Mouse (Mus musculus) embryonic stem cell, embryonic (primary cell): Measurements from ENCODE around the gene Cbfa2t2.

Experiments
- CTCF ChIA-PET, 4 experiments: fragments of 300-600 bp in 2 of 4; fragments of 350-600 bp in 2 of 4; sonication (Branson Sonifier 250); formaldehyde crosslinking; loops; one replicate each; lab custom pipeline; 2022; ENCODE audit warnings: inconsistent platforms in 2 of 4; lab: Charles Lee
- POLR2A ChIA-PET, 4 experiments: fragments of 300-600 bp in 2 of 4; fragments of 350-600 bp in 2 of 4; sonication (Branson Sonifier 250); formaldehyde crosslinking; loops; one replicate each; lab custom pipeline; 2022; ENCODE audit warnings: antibody characterized with exemption in 4 of 4, inconsistent platforms in 1 of 4; lab: Charles Lee

The Cbfa2t2 gene

DNA sequence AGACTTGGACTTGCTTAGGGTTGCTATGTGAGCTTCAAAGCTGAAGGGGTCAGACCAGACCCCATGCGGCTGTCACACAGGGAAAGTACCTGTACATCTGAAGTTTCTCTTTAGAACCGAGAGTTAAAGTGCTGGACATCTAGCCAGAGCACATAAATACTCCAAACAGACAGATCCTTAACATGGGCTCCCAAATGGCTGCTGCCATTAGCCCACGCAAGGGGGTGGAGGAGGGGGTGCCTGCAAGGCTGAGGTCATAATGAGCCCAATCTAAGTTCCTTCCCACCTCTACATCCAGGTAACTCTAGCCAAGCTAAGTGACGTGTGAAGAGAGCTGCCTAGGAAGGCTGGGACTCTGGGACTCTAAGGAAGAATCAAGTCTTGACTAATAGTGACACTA is 115.2 kb downstream of the Cbfa2t2 start, which contains the start of gene Actl10:
Gene Actl10 (plus strand): TSS at position 301 of the 400 bp plus-strand sequence.
- CTCF ChIA-PET = interaction anchor here (1.0 to 5.2 kb wide), 25 partner anchors 8 to 162 kb away, joined by 3 to 27 read pairs (median 6); partner anchors contain the start of genes Pxmp4 (in 1 of the 4) and Zfp341 (in 1 of the 4)
- POLR2A ChIA-PET = interaction anchor here (0.8 to 28.3 kb wide), 38 partner anchors 8 to 187 kb away, joined by 3 to 479 read pairs (median 6); partner anchors contain the start of genes E2f1 (in 2 of the 4), Pxmp4 (in 2 of the 4), Snta1 (in 2 of the 4) and Zfp341 (in 2 of the 4)

DNA sequence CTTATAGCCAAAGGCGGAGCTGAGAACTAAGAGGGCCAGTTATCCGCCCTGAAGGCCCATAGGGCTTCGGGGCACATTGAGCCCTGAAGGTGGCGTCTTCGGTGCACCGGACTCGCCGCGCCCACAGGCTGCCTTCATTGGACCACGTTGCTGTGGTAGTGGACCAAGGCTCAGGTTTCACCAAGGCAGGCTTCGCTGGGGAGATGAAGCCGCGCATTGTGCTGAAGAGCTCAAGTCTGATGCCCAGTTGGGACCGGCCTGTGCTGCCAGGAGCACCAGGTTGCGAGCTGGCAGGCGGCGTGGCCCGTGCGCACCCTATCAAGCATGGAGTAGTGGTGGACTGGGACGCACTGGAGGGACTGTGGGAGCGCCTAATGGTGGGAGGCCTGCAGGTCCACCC is 115.6 kb downstream of the Cbfa2t2 start:
- CTCF ChIA-PET = interaction anchor here (0.5 to 5.2 kb wide), 46 partner anchors 9 to 202 kb away, joined by 3 to 27 read pairs (median 5); partner anchors contain the start of genes Pxmp4 (in 2 of the 4), Zfp341 (in 2 of the 4), 4930519P11Rik (in 1 of the 4) and E2f1 (in 1 of the 4)
- POLR2A ChIA-PET = interaction anchor here (0.6 to 28.3 kb wide), 58 partner anchors 9 to 1637 kb away, joined by 3 to 479 read pairs (median 4); partner anchors contain the start of genes E2f1 (in 2 of the 4), Pxmp4 (in 2 of the 4), Snta1 (in 2 of the 4) and Zfp341 (in 2 of the 4)

DNA sequence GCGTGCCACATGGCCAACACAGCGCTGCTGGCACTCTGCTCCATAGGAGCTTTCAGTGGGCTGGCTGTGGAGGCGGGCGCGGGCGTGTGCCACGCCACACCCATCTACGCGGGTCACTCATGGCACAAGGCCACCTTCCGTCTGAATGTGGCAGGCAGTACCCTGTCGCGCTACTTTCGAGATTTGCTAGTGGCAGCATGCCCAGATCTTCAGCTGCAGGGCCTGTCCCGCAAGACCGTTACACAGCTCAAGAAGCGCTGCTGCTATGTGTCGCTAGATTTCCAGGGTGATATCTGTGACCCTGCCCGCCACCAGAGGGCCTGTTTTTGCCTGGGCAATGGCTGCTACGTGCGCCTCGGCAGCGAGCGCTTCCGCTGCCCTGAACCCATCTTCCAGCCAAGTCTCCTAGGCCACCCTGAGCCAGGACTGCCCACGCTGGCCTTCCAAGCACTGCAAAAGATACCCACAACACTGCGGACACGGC is 116.2 kb downstream of the Cbfa2t2 start:
- POLR2A ChIA-PET = interaction anchor here (0.6 to 28.3 kb wide), 55 partner anchors 9 to 1638 kb away, joined by 3 to 479 read pairs (median 5); partner anchors contain the start of genes E2f1 (in 3 of the 4), Snta1 (in 2 of the 4), Zfp341 (in 2 of the 4) and 4930519P11Rik (in 1 of the 4)
- CTCF ChIA-PET = interaction anchor here (0.5 to 5.2 kb wide), 51 partner anchors 9 to 295 kb away, joined by 3 to 27 read pairs (median 5); partner anchors contain the start of genes Pxmp4 (in 2 of the 4), Zfp341 (in 2 of the 4), 4930519P11Rik (in 1 of the 4) and E2f1 (in 1 of the 4)

DNA sequence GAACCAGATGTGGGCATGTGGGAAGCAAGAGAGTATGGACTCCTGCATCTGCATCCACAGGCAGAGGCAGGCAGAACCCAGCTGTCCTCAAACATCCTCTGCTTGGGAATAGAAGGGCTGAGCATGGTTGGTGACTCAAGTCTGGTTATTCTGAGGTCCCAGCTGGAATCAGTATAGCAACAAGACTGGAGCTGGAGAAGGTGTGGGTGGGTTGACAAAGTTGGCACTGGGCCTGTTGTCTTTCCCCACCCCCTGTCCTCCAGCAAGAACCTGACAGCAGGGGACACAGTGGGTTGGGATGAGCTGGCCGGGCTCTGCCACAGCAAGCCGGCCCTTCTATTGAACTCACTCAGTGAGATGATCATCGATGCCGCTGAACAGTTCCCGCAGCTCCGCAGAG is 119.0 kb downstream of the Cbfa2t2 start:
- CTCF ChIA-PET = interaction anchor here in 1 of 4 experiments (1.3 kb wide), 1 partner anchor 31 kb away, joined by 6 read pairs; no protein-coding TSS in a partner anchor
- POLR2A ChIA-PET = interaction anchor here in 3 of 4 experiments (0.6 to 28.3 kb wide), 12 partner anchors 9 to 182 kb away, joined by 3 to 479 read pairs (median 6); partner anchors contain the start of genes E2f1 (in 2 of the 3), 1700003F12Rik (in 1 of the 3), Actl10 (in 1 of the 3) and Cdk5rap1 (in 1 of the 3)

DNA sequence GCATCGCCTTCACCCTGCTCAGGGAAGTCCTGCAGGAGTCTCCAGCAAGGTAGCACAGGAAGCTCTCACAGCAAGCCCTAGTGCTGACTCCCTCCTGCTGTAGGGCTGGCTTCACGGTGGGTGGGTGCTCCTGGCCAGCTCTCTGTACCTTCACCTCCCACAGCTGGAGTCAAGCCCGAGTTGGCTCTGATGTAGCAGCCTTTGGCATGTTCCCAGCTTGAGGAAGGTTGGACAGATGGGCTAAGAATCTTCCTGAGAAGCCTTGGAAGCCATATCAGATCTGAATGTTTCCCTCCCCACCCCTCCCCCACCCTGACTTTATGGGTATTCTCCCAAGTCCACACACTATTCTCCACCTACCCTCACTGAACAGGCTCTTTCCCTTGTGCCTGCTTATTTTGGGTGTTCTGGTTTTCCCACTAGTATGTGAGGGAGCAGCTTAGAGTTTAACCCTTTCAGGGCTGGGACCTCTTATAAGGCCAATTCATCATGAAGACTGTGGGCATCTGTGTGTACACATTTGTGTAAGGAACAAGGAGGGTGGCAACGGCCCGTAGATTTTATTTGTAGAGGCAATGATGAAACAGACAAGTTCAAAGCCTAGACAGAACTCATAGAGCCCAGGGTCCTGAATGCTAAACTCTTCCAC is 121.0 kb downstream of the Cbfa2t2 start:
- CTCF ChIA-PET = interaction anchor here in 3 of 4 experiments (0.5 to 1.2 kb wide), 8 partner anchors 11 to 257 kb away, joined by 3 to 4 read pairs (median 3); partner anchors contain the start of gene Zfp341 (in 1 of the 3)
- POLR2A ChIA-PET = interaction anchor here (0.5 to 28.3 kb wide), 30 partner anchors 7 to 510 kb away, joined by 3 to 479 read pairs (median 4); partner anchors contain the start of genes E2f1 (in 2 of the 4), Snta1 (in 2 of the 4), 1700003F12Rik (in 1 of the 4) and 4930519P11Rik (in 1 of the 4)

DNA sequence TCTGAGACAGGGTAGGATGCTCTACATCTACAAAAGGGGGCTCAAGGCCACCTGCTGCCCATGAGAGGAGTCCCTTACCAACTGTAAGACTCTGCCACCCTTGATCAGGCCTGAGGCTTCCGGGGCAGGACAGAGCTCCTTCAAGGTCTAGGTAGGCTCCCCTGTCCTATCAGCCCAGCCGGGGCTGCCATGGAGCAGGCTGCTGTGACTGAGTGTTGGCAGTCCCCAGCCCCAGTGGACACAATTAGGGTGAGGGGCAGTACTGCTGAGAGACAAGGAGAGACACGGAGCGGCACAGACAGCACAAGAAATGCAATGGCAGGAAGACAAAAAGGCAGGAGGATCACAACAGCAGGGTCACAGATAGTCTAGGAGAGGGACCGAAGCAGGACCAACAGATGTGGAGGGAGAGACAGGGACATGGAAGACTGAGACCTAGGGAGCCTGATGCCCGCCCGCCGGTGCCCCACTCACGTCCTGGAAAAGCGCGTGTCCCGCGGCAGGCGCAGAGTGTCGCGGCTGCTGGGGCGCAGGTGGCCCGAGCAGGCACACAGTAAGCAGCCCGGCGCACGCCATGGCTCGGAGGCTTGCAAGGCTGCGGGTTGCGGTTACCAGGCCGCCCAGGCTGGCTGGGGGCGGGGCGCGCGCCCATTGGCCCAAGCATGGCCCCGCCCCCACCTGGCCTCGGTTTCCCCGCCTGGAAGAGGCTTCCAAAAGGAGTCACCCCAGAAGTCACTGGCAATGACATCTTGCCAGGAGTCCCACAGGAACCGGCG is 122.2 kb downstream of the Cbfa2t2 start, which contains the start of gene Necab3:
Gene Necab3 (minus strand): TSS at position 627 of the 776 bp plus-strand sequence.
- POLR2A ChIA-PET = interaction anchor here (0.6 to 28.3 kb wide), 28 partner anchors 6 to 232 kb away, joined by 3 to 479 read pairs (median 4); partner anchors contain the start of genes E2f1 (in 2 of the 4), 1700003F12Rik (in 1 of the 4), 4930519P11Rik (in 1 of the 4) and Actl10 (in 1 of the 4)
- CTCF ChIA-PET = interaction anchor here in 3 of 4 experiments (0.6 to 1.9 kb wide), 6 partner anchors 10 to 258 kb away, joined by 3 to 7 read pairs (median 3); partner anchors contain the start of gene Zfp341 (in 1 of the 3)

DNA sequence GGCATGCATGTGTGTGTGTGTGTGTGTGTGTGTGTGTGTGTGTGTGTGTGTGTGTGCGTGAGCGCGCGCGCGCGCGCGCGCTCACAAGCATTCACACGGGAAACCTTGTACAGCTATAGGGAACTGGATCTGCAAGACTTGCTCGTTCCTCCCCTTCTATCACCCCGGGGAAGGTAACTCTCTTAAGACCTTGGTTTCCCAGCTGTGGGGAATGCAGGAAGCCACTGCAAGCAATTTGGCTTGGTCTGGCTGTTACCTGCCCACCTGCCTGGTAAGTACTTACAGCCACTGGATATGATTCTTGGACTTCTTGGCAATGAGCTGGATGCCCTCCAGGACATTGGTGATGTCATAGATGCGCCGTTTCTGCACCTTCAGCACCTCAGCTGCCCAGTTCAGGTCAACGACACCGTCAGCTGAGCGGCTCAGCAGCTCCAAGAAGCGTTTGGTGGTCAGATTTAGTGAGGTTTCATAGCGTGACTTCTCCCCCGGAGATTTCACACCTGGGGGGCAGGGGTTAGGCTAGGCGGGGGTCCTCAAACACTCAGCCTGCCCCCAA is 127.4 kb downstream of the Cbfa2t2 start:
- ChIA-PET CTCF (interaction anchor here (0.6 to 2.4 kb wide), 9 partner anchors 11 to 1167 kb away, joined by 3 to 18 read pairs (median 7); partner anchors contain the start of gene Actl10 (in 1 of the 4)), POLR2A (interaction anchor here (0.6 to 18.6 kb wide), 24 partner anchors 10 to 156 kb away, joined by 3 to 479 read pairs (median 4); partner anchors contain the start of genes Actl10 (in 2 of the 4), Snta1 (in 2 of the 4), 1700003F12Rik (in 1 of the 4) and Cbfa2t2 (in 1 of the 4))

DNA sequence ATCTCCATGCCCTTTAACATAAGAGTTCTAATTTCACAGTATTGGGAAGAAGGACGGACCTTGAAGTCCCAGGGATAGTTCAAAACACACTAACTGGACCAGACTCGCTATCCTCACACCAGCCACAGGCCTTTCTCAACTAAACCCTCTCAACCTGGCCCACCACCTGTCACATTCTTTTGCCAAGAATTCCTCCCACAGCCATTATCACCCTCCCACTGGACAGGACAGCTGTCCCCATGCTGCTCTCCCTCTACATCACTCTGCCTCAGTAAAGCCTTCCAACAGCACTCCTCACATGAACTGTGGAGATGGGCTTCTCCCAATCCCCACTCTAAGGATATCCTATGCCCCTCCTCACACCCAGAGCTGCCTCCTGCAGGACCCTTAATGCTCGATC is 129.3 kb downstream of the Cbfa2t2 start:
- POLR2A ChIA-PET = interaction anchor here in 3 of 4 experiments (0.6 to 18.6 kb wide), 19 partner anchors 12 to 217 kb away, joined by 3 to 479 read pairs (median 3); partner anchors contain the start of genes Actl10 (in 3 of the 3), 1700003F12Rik (in 1 of the 3), Necab3 (in 1 of the 3) and Pxmp4 (in 1 of the 3)
- CTCF ChIA-PET = interaction anchor here in 2 of 4 experiments (0.6 to 2.4 kb wide), 3 partner anchors 14 to 496 kb away, joined by 3 to 18 read pairs (median 7); partner anchors contain the start of gene Actl10 (in 1 of the 2)

DNA sequence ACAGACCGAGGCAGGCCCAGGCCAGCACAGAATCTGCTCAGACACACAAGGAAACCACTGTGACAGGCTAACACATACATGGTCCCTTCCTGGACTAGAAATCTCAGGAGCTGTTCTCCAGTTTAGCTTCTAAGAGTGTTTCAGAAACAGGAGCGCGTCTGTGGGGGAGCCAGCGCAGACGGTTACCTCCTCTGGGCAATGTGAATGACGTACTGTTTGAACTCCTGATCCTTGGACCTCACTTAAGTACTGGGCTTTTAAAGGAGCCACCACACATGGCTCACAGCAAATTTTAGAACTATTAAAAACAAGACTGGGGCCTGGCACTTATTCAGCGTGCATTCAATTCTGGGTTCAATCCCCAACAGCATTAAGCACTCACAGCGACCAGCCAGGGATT is 130.4 kb downstream of the Cbfa2t2 start:
- CTCF ChIA-PET = interaction anchor here in 3 of 4 experiments (0.5 to 3.7 kb wide), 4 partner anchors 10 to 46 kb away, joined by 3 to 12 read pairs (median 3); partner anchors contain the start of genes Actl10 (in 1 of the 3) and Zfp341 (in 1 of the 3)

DNA sequence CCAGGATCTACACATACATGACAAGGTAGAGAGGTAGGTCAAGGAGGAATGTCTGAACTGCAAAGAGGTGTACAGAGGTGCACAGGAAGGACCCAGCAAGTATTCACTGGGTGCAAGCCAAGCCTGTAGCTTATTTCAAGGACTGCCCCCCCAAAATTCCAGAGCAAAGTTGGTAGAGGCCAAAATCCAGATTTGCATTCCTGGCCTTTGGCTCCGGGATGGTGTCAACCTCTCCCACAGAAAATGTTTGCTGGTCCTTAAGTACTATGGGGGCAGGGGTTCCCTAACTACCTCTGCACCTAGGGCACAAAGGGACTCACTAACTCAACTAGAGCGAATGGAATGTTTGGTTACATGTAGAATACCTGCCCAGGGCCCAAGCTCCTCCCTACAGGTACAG is 131.5 kb downstream of the Cbfa2t2 start:
- CTCF ChIA-PET = interaction anchor here in 2 of 4 experiments (0.7 to 3.7 kb wide), 3 partner anchors 15 to 1437 kb away, joined by 3 to 12 read pairs (median 5); partner anchors contain the start of gene Actl10 (in 1 of the 2)
- POLR2A ChIA-PET = interaction anchor here (0.6 to 18.6 kb wide), 45 partner anchors 7 to 507 kb away, joined by 3 to 479 read pairs (median 5); partner anchors contain the start of genes Actl10 (in 3 of the 4), Necab3 (in 3 of the 4), 4930519P11Rik (in 2 of the 4) and Cbfa2t2 (in 2 of the 4)

More for the DNA sequence above, 130.4 kb downstream of the Cbfa2t2 start:
- POLR2A ChIA-PET = interaction anchor here in 3 of 4 experiments (0.7 to 18.6 kb wide), 15 partner anchors 9 to 330 kb away, joined by 3 to 479 read pairs (median 4); partner anchors contain the start of genes Actl10 (in 3 of the 3), Necab3 (in 2 of the 3), 1700003F12Rik (in 1 of the 3) and 4930519P11Rik (in 1 of the 3)

DNA sequence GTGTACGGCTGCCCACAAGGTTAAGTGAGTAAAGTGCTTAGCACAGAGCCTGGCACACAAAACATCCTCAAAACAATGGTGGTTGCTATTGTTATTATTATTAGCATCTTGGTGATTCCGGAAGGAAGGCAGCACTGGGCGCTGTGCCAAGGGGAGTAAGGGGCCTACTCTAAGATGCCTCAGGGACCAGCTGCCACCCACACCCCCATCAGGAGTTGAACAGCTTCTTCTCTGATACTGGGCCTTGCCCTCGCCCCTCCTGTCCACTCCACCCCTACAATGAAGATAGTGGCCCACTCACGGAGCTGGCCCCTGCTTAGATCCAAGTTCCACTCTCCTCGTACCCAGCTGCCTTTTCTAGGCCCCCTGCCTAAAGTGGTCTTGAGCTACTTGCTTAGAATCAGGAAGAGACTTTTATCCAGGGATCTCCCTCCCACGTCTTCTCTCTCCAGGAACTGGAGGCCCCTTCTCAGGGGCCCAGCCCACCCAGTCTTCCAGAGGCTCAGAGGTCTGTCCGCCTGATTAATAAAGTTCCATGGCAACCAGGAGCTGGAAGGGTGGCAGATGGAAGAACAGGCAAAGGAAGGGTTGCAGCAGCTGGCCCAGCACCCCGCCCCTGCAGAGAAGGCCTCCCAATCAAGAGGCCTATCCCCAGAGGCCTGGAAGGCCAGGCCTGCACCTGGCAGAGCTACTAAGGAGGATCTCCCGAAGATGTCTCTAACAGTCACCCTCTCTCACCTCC is 132.2 kb downstream of the Cbfa2t2 start:
- ChIA-PET CTCF (interaction anchor here in 2 of 4 experiments (0.7 to 3.9 kb wide), 8 partner anchors 13 to 1437 kb away, joined by 3 to 17 read pairs (median 4); partner anchors contain the start of genes 4930519P11Rik (in 1 of the 2), Actl10 (in 1 of the 2) and Zfp341 (in 1 of the 2)), POLR2A (interaction anchor here (0.5 to 18.6 kb wide), 76 partner anchors 8 to 506 kb away, joined by 3 to 479 read pairs (median 4); partner anchors contain the start of genes Actl10 (in 3 of the 4), Necab3 (in 3 of the 4), Zfp341 (in 3 of the 4) and 4930519P11Rik (in 2 of the 4))

DNA sequence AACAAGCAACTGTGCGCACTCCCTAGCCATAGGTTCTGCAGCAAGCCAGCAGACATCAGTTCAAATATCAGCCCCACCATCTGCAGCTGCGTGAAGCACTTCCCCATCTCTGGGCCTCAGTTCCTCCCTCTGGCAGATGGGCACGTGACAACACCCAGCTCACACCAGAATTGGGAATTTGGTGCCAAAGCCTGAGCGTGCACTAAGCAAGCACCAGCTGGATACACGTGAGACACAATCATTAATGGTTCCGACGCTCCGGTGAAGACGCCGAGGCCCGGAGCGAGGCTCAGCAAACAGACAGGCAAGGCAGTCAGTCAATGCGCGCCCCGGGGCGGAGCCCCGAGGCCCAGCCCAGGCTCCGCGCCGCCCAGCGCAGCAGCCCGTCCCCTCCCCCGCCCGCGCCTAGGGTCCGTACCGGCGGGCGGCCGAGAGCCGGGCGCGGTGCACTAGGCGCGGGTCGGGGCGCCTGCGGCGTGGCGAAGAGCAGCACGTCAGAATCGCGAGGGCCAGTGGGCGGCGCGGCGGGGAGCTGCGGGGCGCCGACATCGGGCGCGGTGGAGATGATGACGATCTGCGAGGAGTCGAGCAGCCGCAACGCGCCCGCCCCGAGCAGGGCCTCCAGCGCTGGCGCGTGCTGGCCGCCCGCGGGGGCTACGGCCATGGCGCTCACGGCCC is 132.9 kb downstream of the Cbfa2t2 start:
- CTCF ChIA-PET = interaction anchor here in 3 of 4 experiments (0.6 to 3.9 kb wide), 9 partner anchors 12 to 1830 kb away, joined by 3 to 17 read pairs (median 4); partner anchors contain the start of genes 4930519P11Rik (in 1 of the 3), Actl10 (in 1 of the 3) and Zfp341 (in 1 of the 3)
- POLR2A ChIA-PET = interaction anchor here (0.5 to 18.6 kb wide), 65 partner anchors 7 to 505 kb away, joined by 3 to 479 read pairs (median 4); partner anchors contain the start of genes Actl10 (in 3 of the 4), Necab3 (in 3 of the 4), Zfp341 (in 3 of the 4) and 4930519P11Rik (in 2 of the 4)

DNA sequence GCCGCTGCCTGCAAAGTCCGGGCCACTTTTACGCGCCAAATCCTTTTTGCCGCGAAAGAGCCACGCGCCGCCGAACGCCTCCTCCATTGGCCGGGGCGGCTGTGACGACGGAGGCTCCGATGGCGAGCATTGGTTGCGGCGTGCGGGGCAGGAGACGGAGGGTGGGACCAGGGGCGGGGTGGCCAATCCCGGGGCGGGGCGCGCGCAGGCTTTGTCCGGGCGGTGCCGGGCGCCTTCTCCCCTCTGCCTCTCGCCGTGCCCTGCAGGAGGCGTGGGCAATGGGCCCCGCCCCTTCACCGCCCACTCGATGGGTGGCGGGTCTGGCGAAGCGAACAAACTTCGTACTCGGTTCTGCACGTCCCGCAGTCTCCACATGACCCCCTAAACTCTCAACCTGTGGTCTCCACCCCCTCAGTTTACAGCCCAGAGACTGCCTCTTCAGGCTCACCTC is 133.6 kb downstream of the Cbfa2t2 start, which contains the start of gene E2f1:
Gene E2f1 (minus strand): TSS at position 57 of the 451 bp plus-strand sequence.
- POLR2A ChIA-PET = interaction anchor here (0.8 to 18.6 kb wide), 25 partner anchors 8 to 221 kb away, joined by 3 to 479 read pairs (median 9); partner anchors contain the start of genes 4930519P11Rik (in 2 of the 4), Actl10 (in 2 of the 4), Necab3 (in 2 of the 4) and Zfp341 (in 2 of the 4)
- CTCF ChIA-PET = interaction anchor here in 2 of 4 experiments (1.0 to 3.9 kb wide), 5 partner anchors 12 to 30 kb away, joined by 3 to 17 read pairs (median 6); no protein-coding TSS in a partner anchor
